Mouse (Mus musculus): Measurements from ENCODE around the gene Sp1.

DNA sequence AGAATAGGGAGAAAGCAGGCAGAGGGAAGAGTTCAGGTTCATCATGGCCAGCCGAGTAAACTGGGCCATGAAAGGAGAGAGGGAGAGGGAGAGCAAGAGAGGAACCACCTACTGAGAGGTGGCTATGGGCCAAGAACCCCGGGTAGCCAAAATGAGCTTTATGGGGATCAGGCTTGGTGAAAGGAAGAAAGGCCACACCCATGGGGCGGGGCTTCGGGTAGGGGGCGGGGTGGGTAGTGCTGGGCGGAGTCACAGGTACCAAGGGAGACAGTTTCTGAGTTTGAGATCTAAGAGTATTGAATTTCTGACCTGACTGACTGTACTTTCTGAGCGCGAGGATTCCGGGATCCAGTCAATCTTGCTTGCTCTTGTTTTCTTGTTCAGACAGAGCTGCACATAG, 19.3 kb upstream of the Sp1 start:
- no peak for TF ChIP-seq GATA1 (IDR thresholded peaks at IDR 0.05; ENCODE audit: borderline replicate concordance, low read length)
- no peak for TF ChIP-seq FLI1 (IDR thresholded peaks at IDR 0.05; ENCODE audit: low read length)
